21 mouse cellular contexts compared by ENCODE assay signal in genomic region chr9:83375522-83376176, GRCm38 (mm10).
DNase-seq lines count a peak whose midpoint lies in the region; ATAC-seq and TF ChIP-seq lines count a peak whose summit lies in the region.
"Had no signal": no experiment of that assay in that cellular context is flagged by ENCODE, and none has a peak within 500 bp of the region (broad histone marks: within the 10 kb centered on the region; RNA-seq: fewer than 3 reads in every experiment).

No protein-coding gene starts in this region.

- no peak for TF ChIP-seq CTCF in G1E (IDR thresholded peaks at IDR 0.05; ENCODE audit: low read depth, low read length)

- H3K4me1 ChIP-seq in midbrain, embryonic 11.5 days (ENCODE audit: control insufficient read depth, insufficient read depth, low read length) = no peaks in the 10 kb centered on the region
- H3K4me1 ChIP-seq in midbrain, embryonic 16.5 days (ENCODE audit: control insufficient read depth, insufficient read depth, low read length) = no peaks in the 10 kb centered on the region
- peaks cover 29% of the 10 kb centered on the region for H3K4me1 ChIP-seq in G1E (ENCODE audit: insufficient read depth, low read depth, low read length)
- H3K4me1 ChIP-seq in liver, embryonic 13.5 days (replicated peaks) = 0 out of 2 replicates have a peak, but pooled peaks cover 3% of the 10 kb centered on the region
- H3K4me1 ChIP-seq in forebrain, embryonic 16.5 days (replicated peaks; ENCODE audit: control insufficient read depth, insufficient read depth, low read length) = no peaks in the 10 kb centered on the region
- H3K4me1 ChIP-seq: embryonic facial prominence, embryonic 12.5 days; forebrain, embryonic 12.5 days; hindbrain, embryonic 12.5 days had no signal

- WGBS in midbrain, embryonic 11.5 days = 72% methylated on average over 4 of the region's 4 CpGs
- 79% methylated on average over 4 of the region's 4 CpGs for WGBS in midbrain, embryonic 16.5 days
- 9% methylated on average over 4 of the region's 4 CpGs for WGBS in liver, embryonic 13.5 days (ENCODE audit: insufficient replicate concordance)
- 80% methylated on average over 4 of the region's 4 CpGs for WGBS in forebrain, embryonic 16.5 days

- H3K36me3 ChIP-seq in midbrain, embryonic 11.5 days (ENCODE audit: control insufficient read depth, insufficient read depth, low read length) = no peaks in the 10 kb centered on the region
- no peaks in the 10 kb centered on the region for H3K36me3 ChIP-seq in midbrain, embryonic 16.5 days (ENCODE audit: control insufficient read depth, insufficient read depth, low read length)
- H3K36me3 ChIP-seq in G1E (replicated peaks) = no peaks in the 10 kb centered on the region
- H3K36me3 ChIP-seq in liver, embryonic 13.5 days = no peaks in the 10 kb centered on the region
- no peaks in the 10 kb centered on the region for H3K36me3 ChIP-seq in forebrain, embryonic 16.5 days (ENCODE audit: control insufficient read depth, insufficient read depth)
- H3K36me3 ChIP-seq: embryonic facial prominence, embryonic 12.5 days; forebrain, embryonic 12.5 days; heart, embryonic 10.5 days; hindbrain, embryonic 12.5 days had no signal

- no peak overlapping the region for H3K4me3 ChIP-seq in midbrain, embryonic 11.5 days (ENCODE audit: low read depth, low read length)
- no peak overlapping the region for H3K4me3 ChIP-seq in midbrain, embryonic 16.5 days (ENCODE audit: low read depth, low read length)
- no peak overlapping the region; the same call in 1 of the 2 replicates for H3K4me3 ChIP-seq in G1E (ENCODE audit: low read depth, low read length)
- H3K4me3 ChIP-seq in liver, embryonic 13.5 days (replicated peaks) = no peak overlapping the region
- H3K4me3 ChIP-seq in forebrain, embryonic 16.5 days (replicated peaks; ENCODE audit: low read length) = no peak overlapping the region
- H3K4me3 ChIP-seq: embryonic facial prominence, embryonic 12.5 days; forebrain, embryonic 12.5 days; heart, embryonic 10.5 days; hindbrain, embryonic 12.5 days had no signal

- DNase-seq in midbrain, embryonic 11.5 days (ENCODE audit: low spot score, missing footprints) = peak; percentile 75
- DNase-seq in G1E (ENCODE audit: low spot score) = peak; percentile 3
- DNase-seq in liver, embryonic 13.5 days = no peak
- DNase-seq in adrenal gland, adult 8-10 months = no peak
- no peak for DNase-seq in right cerebral cortex, postnatal 10 days (ENCODE audit: low spot score in 2 of 2)
- DNase-seq: adrenal gland, postnatal 14 days; cerebellum, adult 8-10 months; cerebellum, postnatal 14 days; gastrocnemius, postnatal 36 days; heart, adult 18-20 months; heart, postnatal 10 days; heart, postnatal 4 days had no signal

- no peaks in the 10 kb centered on the region for H3K27me3 ChIP-seq in midbrain, embryonic 11.5 days (ENCODE audit: control insufficient read depth, insufficient read depth, low read length)
- no peaks in the 10 kb centered on the region for H3K27me3 ChIP-seq in midbrain, embryonic 16.5 days (ENCODE audit: control insufficient read depth, insufficient read depth, low read depth, low read length)
- no peaks in the 10 kb centered on the region for H3K27me3 ChIP-seq in G1E (ENCODE audit: insufficient read depth, low read length)
- H3K27me3 ChIP-seq in liver, embryonic 13.5 days = no peaks in the 10 kb centered on the region
- H3K27me3 ChIP-seq in forebrain, embryonic 16.5 days (replicated peaks; ENCODE audit: control insufficient read depth, insufficient read depth, low read length) = no peaks in the 10 kb centered on the region
- H3K27me3 ChIP-seq: embryonic facial prominence, embryonic 12.5 days; forebrain, embryonic 12.5 days; hindbrain, embryonic 12.5 days had no signal

- H3K9ac ChIP-seq in midbrain, embryonic 11.5 days (ENCODE audit: low read length) = no peak overlapping the region
- H3K9ac ChIP-seq in midbrain, embryonic 16.5 days (ENCODE audit: low read depth, low read length) = no peak overlapping the region
- H3K9ac ChIP-seq in liver, embryonic 13.5 days = no peak overlapping the region
- H3K9ac ChIP-seq in forebrain, embryonic 16.5 days (replicated peaks; ENCODE audit: low read depth, low read length) = no peak overlapping the region
- H3K9ac ChIP-seq: embryonic facial prominence, embryonic 12.5 days; forebrain, embryonic 12.5 days; hindbrain, embryonic 12.5 days had no signal

- ATAC-seq in midbrain, embryonic 11.5 days (ENCODE audit: low FRiP score) = no peak
- no peak for ATAC-seq in midbrain, embryonic 16.5 days
- ATAC-seq in G1E (ENCODE audit: extremely low read depth, insufficient number of reproducible peaks, low FRiP score, poor library complexity, severe bottlenecking) = peak; percentile 83
- peak; percentile 50; the same call in 1 of the 2 replicates for ATAC-seq in liver, embryonic 13.5 days (ENCODE audit: low read depth)
- peak; percentile 87 for ATAC-seq in megakaryocyte progenitor cell, adult 5-6 weeks (replicated peaks; ENCODE audit: poor library complexity)
- ATAC-seq in forebrain, embryonic 16.5 days = no peak
- ATAC-seq: hindbrain, embryonic 16.5 days; inflammation-experienced regulatory T-cells, adult 6 months had no signal

- no peaks in the 10 kb centered on the region for H3K9me3 ChIP-seq in midbrain, embryonic 11.5 days (ENCODE audit: control insufficient read depth, low read length)
- no peaks in the 10 kb centered on the region for H3K9me3 ChIP-seq in midbrain, embryonic 16.5 days (replicated peaks; ENCODE audit: control insufficient read depth, low read length, poor library complexity, severe bottlenecking)
- no peaks in the 10 kb centered on the region for H3K9me3 ChIP-seq in G1E (replicated peaks)
- H3K9me3 ChIP-seq in liver, embryonic 13.5 days (replicated peaks) = no peaks in the 10 kb centered on the region
- no peaks in the 10 kb centered on the region for H3K9me3 ChIP-seq in forebrain, embryonic 16.5 days (ENCODE audit: control insufficient read depth, low read length)
- H3K9me3 ChIP-seq: embryonic facial prominence, embryonic 12.5 days; forebrain, embryonic 12.5 days; heart, embryonic 10.5 days; hindbrain, embryonic 12.5 days had no signal

- no peak overlapping the region for H3K4me2 ChIP-seq in midbrain, embryonic 11.5 days
- H3K4me2 ChIP-seq in midbrain, embryonic 16.5 days (ENCODE audit: low read length) = no peak overlapping the region
- no peak overlapping the region for H3K4me2 ChIP-seq in liver, embryonic 13.5 days
- no peak overlapping the region for H3K4me2 ChIP-seq in forebrain, embryonic 16.5 days (ENCODE audit: low read length)
- H3K4me2 ChIP-seq: embryonic facial prominence, embryonic 12.5 days; forebrain, embryonic 12.5 days; hindbrain, embryonic 12.5 days had no signal

- H3K27ac ChIP-seq in midbrain, embryonic 11.5 days (ENCODE audit: low read depth, low read length) = no peak overlapping the region
- no peak overlapping the region for H3K27ac ChIP-seq in midbrain, embryonic 16.5 days (ENCODE audit: low read length)
- no peak overlapping the region for H3K27ac ChIP-seq in liver, embryonic 13.5 days
- H3K27ac ChIP-seq in forebrain, embryonic 16.5 days (ENCODE audit: low read length) = no peak overlapping the region
- H3K27ac ChIP-seq: embryonic facial prominence, embryonic 12.5 days; forebrain, embryonic 12.5 days; heart, embryonic 10.5 days; hindbrain, embryonic 12.5 days had no signal

Comparison
In these comparisons a context has a peak if more than half of its experiments do, and no peak if none do; other contexts are left out.
1. ATAC-seq: peak in G1E (single experiment), liver, embryonic 13.5 days (single experiment) and megakaryocyte progenitor cell, adult 5-6 weeks (single experiment); none in midbrain, embryonic 11.5 days (single experiment), midbrain, embryonic 16.5 days (single experiment) and forebrain, embryonic 16.5 days (single experiment).
2. DNase-seq: peak in midbrain, embryonic 11.5 days (single experiment) and G1E (single experiment); none in liver, embryonic 13.5 days (single experiment), adrenal gland, adult 8-10 months (single experiment) and right cerebral cortex, postnatal 10 days (0 of 2).